Mouse (Mus musculus) inflammation-experienced regulatory T-cells, adult 6 months (primary cell): ENCODE measurements at regions not wholly inside any gene's neighbourhood (a gene's known extent, or its start where the extent isn't known, plus 50 kb on each side); places are given as distances from the start of the nearest gene placed in this dataset.

Experiments used
- ATAC-seq: one replicate; pipeline ENCODE4 v1.8.0; 2017

DNA sequence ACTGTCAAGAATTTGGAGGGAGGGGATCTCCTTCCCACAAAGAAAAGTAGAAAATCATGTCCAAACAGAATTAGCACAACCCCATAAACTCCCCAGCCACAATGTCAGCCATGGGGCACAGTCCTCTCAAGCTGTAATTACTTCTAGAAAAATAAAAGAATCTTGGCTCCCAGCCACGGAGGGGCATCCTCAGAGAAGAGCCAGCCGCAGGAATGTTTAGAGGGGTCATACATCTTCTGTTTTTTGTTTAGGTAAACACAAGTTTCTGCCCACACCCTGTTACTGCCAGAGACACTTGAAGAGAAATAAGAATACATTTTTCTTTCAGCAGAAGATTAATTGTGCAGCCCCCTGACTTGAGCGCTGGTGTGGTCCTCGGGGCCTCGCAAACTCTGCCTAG, 362.5 kb upstream of the Nfe2l3 start:
- ATAC-seq = no peak

DNA sequence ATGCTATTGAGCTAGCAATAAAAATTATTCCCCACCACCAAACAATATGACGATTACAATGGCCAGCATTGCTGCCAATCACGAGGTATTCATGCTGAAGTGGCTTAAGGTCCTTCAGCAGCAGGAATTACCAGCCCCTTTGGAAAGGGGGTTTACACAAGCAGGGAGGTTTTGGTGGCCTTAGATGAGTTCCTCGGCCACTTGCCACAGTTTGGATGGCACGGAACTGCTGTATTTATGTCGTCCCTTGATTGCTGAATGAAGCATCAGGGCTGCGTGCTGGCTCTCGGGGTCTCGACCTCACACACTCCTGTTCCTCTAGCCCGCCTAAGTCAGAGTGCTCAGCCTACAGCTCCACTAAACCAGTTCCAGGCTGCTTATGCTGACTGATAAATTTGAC, 361.2 kb upstream of the Nfe2l3 start:
- ATAC-seq = no peak

DNA sequence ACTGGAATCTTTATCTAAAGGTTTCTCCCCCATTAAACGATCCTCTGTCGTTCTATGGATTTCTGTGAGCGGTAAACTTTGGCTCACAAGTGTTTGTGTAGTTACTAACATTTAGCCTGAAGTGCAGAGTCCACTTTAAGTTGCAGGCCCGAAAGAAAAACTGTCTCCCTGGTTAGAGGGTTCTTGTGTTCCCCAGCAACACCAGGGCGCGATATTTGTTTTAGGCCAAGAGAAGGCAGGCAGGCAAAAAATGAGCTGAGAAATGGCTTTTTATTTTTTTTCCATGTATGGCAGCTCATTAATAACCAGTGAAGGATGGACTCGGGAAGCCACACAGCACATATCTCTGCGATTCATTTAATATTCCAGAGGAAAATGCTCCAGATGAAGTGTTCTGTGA, 357.4 kb upstream of the Nfe2l3 start:
- ATAC-seq = no peak

DNA sequence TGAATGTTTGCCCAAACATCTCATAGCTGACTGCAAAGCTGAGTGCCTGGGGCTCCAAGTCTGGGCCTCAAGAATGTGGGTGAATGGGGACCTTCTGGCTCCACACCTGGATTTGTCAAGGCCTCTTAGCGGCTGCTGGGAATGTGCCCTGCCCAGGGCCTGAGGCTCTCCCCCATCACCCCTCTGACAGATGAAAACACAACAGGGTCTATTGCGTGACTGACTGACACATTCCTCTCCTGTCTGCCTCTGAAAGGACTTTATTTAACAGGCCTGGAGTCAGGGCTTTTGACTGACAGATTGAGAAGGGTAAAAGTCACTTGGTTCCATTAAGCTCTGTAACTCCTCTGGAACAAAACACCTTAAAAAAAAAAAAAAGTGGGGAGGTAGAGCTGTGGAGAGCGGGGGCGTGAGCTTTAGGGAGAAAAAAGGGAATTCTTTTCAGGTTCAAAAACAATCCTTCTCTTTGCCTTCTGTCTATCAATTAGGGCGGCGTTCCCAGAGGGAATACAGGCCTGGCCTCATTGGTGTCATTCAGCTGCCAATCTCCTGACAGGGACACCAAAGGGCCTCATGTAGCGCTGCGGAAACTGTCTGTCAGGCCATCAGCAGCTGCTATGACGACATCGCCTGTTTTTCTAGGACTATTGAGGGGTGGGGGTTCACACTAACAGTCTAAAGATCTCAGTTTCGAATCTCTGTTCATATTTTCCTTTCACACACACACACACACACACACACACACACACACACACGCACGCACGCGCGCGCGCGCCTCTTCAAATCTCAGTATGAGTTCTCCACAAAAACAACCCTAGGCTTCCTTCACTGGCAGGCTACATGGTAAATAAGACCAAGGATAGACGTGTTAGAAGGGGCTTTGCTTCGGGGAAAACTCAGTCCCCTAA, 355.4 kb upstream of the Nfe2l3 start:
- no peak for ATAC-seq

DNA sequence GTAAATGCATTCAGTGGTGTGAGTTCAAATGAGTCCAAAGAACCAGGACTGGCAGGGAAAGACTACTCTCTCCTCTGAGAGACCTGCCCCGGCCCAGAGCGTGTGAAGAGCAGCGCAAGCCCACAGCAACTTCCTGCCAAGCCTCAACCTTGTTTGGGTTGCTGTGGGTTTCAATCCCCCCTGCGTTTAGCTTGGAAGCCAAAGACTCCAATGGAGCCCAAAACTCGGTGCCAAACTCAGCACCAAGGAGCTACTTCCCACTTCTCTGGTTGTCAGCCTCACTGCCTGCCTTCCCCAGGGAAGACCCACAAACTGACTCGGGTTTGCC, 354.7 kb upstream of the Nfe2l3 start:
- no peak for ATAC-seq

DNA sequence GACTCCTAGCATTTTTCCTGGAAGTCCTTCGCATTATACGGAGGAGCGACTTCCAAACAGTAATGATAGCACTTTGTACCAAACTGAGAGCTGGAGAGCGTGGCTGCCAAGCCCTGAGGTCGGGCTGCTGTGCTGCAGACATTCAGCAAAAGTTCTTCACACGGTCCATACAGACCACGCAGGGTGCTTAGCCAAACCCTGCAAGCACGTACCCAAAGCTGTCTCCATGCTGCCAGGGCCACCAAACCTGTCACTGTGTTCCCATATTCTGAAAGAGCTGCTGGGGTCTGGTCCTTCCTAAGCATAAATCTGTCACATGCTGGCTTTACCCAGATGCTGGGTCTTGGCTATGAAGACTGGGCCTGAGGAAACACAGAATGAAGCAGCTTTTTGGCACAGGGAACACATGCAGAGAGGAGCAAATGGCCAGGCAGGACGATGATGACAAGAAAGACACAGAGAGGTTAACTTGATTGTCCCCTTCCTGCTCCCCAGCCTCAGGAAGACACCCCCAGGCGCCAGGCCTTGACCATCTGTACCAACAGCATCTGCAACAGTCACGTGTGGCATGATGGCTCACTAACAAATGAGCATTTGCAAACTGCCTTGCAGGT, 354.0 kb upstream of the Nfe2l3 start:
- no peak for ATAC-seq

DNA sequence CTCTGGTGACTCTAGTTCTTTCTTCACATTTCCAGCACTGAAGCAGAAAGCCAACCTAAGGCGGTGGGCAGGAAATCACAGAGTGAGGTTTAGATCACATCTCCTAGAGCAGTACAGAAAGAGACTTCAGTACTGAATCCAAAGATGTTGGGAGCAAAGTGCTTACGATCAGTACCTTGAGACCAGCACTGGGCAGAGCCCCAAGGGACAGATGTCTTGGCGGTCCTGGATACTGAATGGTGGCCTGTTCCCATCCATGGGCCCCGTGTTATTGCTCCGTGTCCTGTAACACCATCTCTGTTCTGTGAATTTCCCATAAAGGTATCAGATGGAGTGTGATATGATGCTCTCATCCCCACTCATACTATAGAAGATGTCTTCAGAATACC, 353.5 kb upstream of the Nfe2l3 start:
- no peak for ATAC-seq

DNA sequence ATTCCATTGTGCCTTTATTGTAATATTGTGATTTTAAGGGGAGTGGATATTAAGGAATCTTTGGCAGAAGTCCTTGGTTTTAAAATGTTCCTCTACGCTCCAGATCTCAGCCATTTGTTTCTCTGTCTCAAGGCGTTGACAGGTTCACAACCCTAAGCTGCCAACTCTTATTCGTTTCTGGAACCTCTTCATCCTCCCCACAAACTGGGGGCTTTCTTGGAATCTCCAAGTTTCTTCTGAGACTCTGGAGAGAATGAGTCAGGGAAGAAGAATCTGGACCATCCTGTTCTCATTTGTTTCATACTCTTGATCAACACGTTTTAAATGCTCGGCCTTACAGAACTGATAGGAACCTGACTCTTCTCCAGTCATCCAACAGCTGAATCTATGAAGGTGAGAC, 351.4 kb upstream of the Nfe2l3 start:
- ATAC-seq = no peak

DNA sequence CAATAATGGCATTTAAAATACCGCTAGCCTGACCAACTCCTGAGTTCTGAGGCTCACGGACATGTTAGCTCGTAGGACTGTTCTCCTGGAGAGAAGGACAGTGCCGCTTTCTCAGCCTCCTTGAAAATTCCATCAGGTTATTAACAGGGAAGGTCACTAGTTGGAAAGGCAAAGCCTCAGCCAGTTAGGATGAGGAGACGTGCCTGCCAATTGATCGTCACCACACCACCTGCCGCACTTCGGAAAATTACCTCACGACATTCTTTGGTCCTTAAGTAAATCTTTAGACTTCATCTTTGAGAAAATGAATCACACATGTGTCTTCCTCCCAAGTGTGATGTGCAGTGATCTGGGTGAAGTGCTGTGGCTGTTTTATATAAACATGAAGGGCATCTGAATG, 347.8 kb upstream of the Nfe2l3 start:
- no peak for ATAC-seq

DNA sequence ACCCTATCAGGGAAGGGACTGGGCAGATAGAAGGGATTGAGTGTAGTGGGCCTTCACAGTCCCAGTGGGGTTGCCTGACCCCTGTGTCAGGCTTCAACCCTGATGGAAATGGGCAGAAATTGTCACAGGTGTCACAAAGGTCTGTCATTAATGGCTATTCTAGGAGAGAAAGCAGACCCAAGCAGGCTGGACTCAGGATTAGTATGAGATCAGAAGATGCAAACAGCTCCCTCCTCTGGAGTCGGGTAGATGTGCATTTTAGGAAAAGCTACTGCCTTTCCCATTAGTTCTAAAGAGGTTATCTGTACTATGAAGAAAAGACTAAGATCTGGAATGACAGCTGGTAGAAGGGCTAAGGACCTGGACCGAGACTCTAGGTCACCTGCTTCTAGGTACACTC, 346.9 kb upstream of the Nfe2l3 start:
- no peak for ATAC-seq

DNA sequence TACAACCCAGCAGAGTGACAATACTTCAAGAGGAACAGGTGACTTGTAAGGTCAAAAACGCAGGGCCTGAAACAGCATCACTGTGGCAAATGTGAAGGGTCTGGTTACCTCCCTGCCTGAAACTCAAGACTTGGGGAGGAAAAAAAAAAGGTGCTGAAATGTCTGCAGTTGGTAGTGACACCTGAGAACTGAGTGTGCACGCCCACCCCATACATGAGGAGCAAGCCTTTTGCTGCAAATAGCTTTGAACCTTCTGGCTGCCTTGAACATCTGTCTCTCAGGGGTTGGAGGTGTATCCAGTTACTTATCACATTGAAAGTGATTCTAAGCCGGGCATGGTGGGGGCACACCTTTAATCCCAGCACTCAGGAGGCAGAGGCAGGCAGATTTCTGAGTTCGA, 346.1 kb upstream of the Nfe2l3 start:
- no peak for ATAC-seq

DNA sequence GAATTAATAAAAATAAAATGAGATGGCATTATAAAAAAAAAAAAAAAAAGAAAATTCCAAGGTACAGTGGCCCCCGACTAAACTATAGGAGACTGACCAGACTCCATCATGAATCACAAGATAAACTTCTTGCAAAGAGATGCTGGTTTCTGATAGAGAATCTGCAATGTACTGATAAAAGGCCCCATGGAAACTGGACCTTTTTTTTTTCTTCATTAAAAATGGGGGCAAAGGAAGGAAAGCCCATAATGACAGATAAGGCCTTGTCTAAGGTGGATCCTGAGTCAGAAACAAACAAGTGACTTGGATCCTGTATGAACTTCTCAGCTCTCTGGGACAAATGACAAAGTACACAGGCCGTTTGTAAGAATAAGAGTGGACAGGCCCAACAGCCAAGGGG, 344.7 kb upstream of the Nfe2l3 start:
- ATAC-seq = no peak

DNA sequence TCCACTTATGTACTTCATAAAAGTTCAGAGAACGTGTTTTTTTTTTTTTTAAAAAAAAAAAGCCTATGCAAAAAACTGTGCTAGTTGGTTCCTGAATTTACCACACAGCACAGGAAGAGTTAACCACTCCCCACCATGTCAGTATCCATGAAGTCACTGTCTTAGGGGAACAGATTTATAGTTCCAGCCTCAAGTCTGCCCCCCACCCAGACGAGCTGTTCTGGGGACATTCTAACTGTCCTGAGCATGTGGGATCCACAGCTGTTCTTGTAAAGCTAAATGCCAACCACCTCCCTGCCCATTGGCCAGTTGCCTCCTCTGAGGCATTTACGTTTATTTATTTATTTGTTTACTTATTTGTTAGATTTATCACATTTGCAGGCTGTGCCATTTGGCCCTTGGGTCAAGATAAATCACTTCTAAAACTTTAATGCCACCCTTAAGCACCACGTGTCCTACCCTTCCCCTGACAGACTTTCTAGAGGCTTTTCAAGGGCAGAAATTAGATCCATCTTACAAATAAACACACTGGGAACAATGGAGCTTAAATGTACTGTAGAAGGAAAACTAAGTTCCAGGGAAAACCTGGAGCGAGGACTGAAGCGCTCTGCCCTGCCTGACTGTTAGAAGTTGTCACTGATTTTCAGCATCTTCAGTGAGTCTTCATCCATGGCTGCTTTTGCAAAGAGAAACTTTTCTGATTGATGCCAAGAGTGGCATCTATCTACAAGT, 343.7 kb upstream of the Nfe2l3 start:
- no peak for ATAC-seq

DNA sequence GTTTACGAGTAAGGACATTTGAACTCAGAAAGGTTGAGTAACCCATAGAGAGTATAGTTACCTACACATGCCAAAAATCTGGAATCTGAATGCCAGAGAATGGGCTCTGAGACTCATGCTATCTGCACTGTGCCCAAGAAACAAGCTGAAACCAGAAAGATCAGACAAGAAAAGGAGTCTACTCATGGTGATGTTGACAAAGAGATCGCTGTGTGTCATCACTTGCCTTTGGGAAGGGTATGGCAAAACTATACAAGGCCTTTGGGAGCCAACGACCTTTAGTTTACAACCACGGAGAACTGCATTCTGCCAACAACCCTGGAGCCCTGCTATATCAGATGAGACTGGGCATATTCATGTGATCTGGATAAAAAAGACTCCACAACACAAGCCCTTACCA, 339.3 kb upstream of the Nfe2l3 start:
- ATAC-seq = no peak

DNA sequence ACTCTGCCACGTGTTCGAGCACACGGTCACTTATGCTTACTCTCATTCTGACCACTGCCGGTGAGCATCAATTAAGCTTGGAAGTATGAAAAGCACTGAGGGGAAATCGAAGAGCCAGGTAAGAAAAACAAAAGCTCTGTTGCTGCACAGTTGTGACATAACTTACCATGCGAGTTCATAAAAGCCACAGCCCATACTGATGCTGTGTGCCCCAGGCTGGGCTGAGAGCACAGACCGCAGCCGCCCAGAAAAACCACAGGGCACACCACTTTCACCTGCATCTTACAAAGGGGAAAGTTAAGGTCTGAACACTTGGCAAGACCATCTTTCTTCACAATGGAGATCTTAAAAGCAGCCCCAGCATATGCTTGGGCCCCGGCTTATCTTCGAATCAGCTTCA, 338.2 kb upstream of the Nfe2l3 start:
- ATAC-seq = no peak

DNA sequence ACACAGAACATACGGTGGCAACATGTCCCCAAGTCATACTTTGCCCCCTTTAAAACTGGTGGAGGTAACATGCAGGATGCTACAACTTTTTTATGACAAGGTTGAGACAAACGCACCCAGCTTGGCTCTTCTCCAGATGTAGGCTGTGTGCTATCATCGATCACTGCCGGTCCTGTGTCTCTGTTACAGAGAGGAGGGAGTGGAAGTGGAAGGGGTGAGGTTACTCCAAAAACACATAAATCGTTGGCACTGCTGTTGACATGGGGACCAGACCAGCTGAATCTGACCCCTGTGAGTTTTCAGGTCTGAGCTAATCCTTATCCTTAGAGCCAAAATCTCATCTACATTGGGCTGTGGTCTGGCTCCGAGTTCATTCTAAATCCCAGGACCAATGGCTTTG, 335.0 kb upstream of the Nfe2l3 start:
- ATAC-seq = no peak

DNA sequence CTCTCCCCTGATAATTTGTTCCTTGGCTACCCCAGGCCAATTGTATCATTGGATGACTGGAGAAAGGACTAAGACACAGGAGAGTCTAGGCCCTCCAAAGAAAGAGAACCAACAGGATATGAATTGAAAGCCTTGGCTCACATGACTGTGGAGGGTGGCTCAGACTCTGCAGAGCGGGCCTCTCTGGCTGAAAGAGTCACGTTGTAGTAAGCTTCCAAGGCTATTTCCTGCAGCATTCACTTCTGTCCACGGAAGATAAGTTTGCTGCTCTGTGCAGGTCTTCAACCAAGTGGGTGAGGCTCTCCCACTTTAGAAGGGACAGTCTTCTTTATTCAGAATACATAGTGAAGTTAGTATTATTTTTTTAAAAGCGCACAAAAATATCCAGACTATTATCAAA, 332.1 kb upstream of the Nfe2l3 start:
- ATAC-seq = no peak

DNA sequence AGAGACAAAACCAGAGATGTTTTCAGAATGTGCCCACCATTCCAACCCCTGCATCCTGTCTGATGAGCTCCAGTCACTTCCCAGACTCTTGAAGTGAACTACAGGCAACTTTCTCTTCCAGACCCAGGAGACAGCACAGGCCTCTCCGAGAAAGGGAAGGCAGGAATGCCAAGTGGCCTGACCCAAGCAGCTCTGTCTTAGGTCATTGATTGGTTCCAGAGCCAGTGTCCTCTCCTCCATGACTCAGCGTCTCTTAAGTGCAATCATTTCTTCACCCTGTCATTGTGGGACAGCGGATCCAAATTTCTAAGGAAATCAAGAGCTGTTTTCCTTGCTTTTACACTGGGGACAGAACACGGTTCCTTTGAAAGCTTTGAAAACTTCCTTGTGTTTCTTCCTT, 329.2 kb upstream of the Nfe2l3 start:
- ATAC-seq = no peak

DNA sequence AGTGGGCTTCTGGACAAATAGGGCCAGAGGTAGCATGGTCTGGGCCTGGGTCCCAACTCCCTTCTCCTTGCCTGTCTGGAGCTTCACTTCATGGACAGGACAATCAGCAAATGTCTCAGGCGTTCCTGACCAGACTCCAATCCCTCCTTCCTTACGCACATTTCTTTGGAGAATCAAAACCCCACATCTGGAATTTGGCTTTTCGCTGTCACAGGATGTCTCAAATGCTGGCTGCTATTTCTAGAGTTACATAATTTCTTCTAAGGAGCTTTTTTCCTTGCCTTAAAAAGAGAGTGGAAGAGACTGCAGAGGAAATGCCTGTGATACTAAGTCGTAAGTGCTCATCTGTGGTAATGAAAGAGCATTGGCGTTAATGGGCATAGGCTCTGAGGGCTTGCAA, 328.1 kb upstream of the Nfe2l3 start:
- no peak for ATAC-seq

DNA sequence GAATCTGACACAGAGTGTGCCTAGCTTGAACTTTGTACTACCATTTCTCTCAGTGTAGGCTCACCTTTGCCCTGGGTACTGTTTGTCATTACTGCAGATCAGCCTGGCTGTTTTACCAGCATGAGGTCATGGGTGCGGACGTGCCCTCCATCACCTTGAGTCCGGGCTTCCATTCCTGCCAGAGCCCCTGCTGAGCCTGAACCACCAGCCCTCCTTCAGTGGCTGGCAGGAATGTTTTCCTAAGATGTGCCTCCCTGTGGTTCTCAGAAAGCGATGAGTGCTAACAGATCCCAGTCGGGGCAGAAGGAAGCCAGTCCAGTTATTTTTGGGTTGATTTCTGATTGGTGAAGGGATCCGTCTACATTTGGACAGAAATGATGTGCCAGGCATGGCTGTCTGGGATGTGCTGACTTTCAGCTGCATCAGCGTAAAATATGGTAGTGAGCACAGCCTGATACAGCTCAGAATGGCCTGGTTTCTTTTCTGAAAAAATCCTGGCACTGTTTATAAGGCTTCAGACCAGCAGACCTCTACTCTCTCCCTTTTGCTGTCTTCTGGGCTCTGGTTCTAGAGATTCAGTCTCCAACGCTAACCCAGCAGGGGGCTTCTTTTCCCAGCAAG, 324.0 kb upstream of the Nfe2l3 start:
- no peak for ATAC-seq

DNA sequence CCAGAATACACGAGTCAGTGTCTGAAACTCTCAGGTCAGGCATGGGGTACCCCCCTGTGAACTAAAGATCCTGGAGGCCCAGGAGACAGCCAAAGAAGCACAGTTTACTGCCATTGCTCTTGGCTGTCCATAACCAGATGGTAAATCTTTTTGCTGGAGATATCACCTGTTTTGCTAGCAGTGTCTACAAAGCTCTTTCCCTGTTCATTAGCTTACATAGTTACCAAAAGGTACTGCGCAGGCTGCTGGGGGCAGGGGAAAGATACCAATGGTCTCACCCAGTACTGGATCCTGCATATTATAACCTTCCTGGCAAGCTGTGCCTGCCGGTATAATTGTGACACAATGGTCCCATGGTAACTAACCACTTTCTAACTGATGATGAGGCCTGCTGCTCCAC, 321.9 kb upstream of the Nfe2l3 start:
- no peak for ATAC-seq

DNA sequence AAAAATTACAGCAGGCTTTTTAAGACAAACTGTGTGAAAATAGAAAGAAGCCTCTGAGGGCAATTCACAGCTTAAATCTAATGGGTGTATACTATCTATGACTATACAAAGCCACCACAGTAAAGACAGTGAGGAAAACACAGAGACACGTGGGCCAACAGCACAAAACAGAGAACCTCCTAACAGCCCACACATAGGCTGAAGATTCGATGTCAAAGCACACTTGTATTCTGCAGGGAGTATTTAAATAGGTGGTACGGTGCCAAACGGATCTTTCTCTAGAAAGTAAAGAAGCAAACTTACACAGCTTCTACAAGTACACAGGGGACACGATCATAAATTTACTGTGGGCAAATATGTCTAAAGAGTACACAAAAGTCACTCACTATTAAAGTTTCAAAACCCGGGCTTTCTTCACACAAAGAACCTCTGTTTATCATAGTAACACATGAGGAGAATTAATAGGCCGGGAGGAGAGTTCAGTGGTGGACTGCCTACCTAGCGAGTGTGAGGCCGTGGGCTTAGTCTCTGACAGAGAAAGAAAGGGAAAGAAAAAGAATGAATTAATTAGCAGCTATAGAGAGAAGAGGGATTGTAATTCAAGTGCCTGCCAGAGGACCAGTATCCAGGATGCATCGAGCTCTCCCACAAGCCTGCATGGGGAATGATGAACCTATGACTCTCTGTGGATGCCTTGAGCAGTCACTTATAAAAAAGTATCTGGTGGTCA, 317.7 kb upstream of the Nfe2l3 start:
- ATAC-seq = no peak
